Mouse (Mus musculus) liver, postnatal 0 days (tissue): ENCODE results near the gene Brsk2. TPM values are rescaled to one million over a fixed set of nuclear protein-coding genes. Genes with fewer than 3 reads are reported as not detected.

ENCODE experiments used
- ATAC-seq: fragments of 200-750 bp; cut with Nextera tagmentation; 2 replicates; pipeline ENCODE4 v1.8.0; 2017; ENCODE audit warnings: mild to moderate bottlenecking, moderate library complexity
- DNase-seq: peaks from one replicate; pipeline ENCODE4 v3.0.0-alpha.2; 2016
- H3K27ac ChIP-seq: fragments of 300-500 bp; sonication (generic); 2 replicates; pipeline ENCODE4 v1.5.1; 2014; ENCODE audit warnings: antibody characterized with exemption, moderate library complexity, mild to moderate bottlenecking, low read depth
- H3K27me3 ChIP-seq: fragments of 300-500 bp; sonication (generic); 2 replicates; pipeline ENCODE4 v1.6.1; 2014; ENCODE audit warnings: low read length, control low read depth, mixed read lengths; ENCODE audit not compliant: insufficient read depth
- H3K36me3 ChIP-seq: fragments of 300-500 bp; sonication (generic); replicated peaks from 2 replicates; pipeline ENCODE4 v1.6.1; 2014; ENCODE audit warnings: mild to moderate bottlenecking, control low read depth, low read length, moderate library complexity, mixed read lengths; ENCODE audit not compliant: insufficient read depth
- H3K4me1 ChIP-seq: fragments of 300-500 bp; sonication (generic); 2 replicates; pipeline ENCODE4 v1.6.1; 2014; ENCODE audit warnings: antibody characterized with exemption, mild to moderate bottlenecking, control low read depth; ENCODE audit not compliant: insufficient read depth
- H3K4me2 ChIP-seq: fragments of 300-500 bp; sonication (generic); 2 replicates; pipeline ENCODE4 v1.6.1; 2014; ENCODE audit warnings: low read depth, mild to moderate bottlenecking, low read length, moderate library complexity, mixed read lengths
- H3K4me3 ChIP-seq: fragments of 300-500 bp; sonication (generic); 2 replicates; pipeline ENCODE4 v1.5.1; 2014; ENCODE audit warnings: low read depth, low read length
- H3K9ac ChIP-seq: fragments of 300-500 bp; sonication (generic); replicated peaks from 2 replicates; pipeline ENCODE4 v1.6.1; 2014; ENCODE audit warnings: mild to moderate bottlenecking, moderate library complexity
- H3K9me3 ChIP-seq: fragments of 300-500 bp; sonication (generic); 2 replicates; pipeline ENCODE4 v1.6.1; 2016; ENCODE audit warnings: mild to moderate bottlenecking, control low read depth, low read length, mixed read lengths
- CTCF ChIP-seq: sonication (generic); IDR thresholded peaks from 2 replicates; pipeline ENCODE4 v1.5.1; 2016; ENCODE audit warnings: antibody characterized with exemption, low read depth
- EP300 ChIP-seq: IDR thresholded peaks from 2 replicates; pipeline ENCODE4 v1.6.1; 2016; ENCODE audit warnings: antibody characterized with exemption, low read depth, mild to moderate bottlenecking
- microRNA-seq: library from miRNA; unstranded; fragments of <30 nt; microRNA quantifications from one replicate; pipeline ENCODE4, GENCODE M21; 2016
- polyA plus RNA-seq: library from polyadenylated mRNA; unstranded; fragments of >200 nt; fragmentation: Nextera tagmentation; extraction: Ambion mirVana; gene quantifications from 2 replicates; pipeline ENCODE4 v1.2.1, GENCODE M21; 2015

Brsk2 gene
- polyA plus RNA-seq, 1 experiment from 2014 or later = 0.13 TPM

DNA sequence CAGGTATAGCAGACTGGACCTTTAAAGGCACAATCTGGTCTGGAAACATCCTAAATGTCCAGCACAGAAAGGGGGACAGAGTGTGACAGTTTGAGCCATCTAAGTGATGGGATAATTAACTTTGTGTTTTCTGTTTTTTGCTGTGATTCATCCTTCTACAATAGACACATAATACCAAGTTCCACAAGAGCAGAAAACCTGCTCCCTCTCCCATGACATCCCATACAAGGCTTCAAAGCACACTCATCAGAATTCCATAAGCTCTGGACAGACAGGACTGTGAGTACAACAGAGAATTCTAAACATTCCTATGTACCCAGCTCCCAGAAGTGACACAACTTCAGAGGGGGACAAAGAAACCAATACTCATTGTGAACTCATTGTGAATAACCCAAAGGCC lies 101.0 kb downstream of the Brsk2 start:
- no peak overlapping the region for H3K27ac ChIP-seq
- TF ChIP-seq CTCF = no peak
- TF ChIP-seq EP300 = no peak
- ATAC-seq (no peak), DNase-seq (no peak)
- no peaks in the 10 kb centered on the region for H3K9me3 ChIP-seq
- H3K4me2 ChIP-seq = no peak overlapping the region
- H3K9ac ChIP-seq = no peak overlapping the region
- H3K4me3 ChIP-seq = no peak overlapping the region
- H3K36me3 ChIP-seq = peaks cover 23% of the 10 kb centered on the region
- H3K4me1 ChIP-seq = peaks cover 3% of the 10 kb centered on the region; the same call in 1 of the 2 replicates
- no peaks in the 10 kb centered on the region for H3K27me3 ChIP-seq

Small RNA genes within 50 kb of the gene (microRNA-seq; reads per million reads assigned to microRNA genes)
- gene Mir3104 = not detected

Other genes with a start within 250 kb of the Brsk2 start
- not detected in 2 replicates for gene Muc5ac, start 160.8 kb upstream of the Brsk2 start, polyA plus RNA-seq
- not detected in 2 replicates for gene Muc5b, start 110.7 kb upstream of the Brsk2 start, polyA plus RNA-seq
- 15.5 and 18.7 TPM in 2 replicates for gene Tollip, start 31.2 kb upstream of the Brsk2 start, polyA plus RNA-seq
- gene Mob2, start 111.3 kb downstream of the Brsk2 start, polyA plus RNA-seq = 38.5 and 40.8 TPM in 2 replicates
- gene Dusp8, start 146.1 kb downstream of the Brsk2 start, polyA plus RNA-seq = 1.8 TPM in 2 replicates
- not detected in 2 replicates for gene Gm45618, start 171.0 kb downstream of the Brsk2 start, polyA plus RNA-seq
- not detected in 2 replicates for gene Gm39115, start 186.3 kb downstream of the Brsk2 start, polyA plus RNA-seq
- gene Gm45337, start 194.9 kb downstream of the Brsk2 start, polyA plus RNA-seq = not detected in 2 replicates
- gene Gm29735, start 207.4 kb downstream of the Brsk2 start, polyA plus RNA-seq = not detected in 2 replicates
- not detected in 2 replicates for gene Gm4553, start 216.0 kb downstream of the Brsk2 start, polyA plus RNA-seq
- not detected in 2 replicates for gene Krtap5-2, start 226.3 kb downstream of the Brsk2 start, polyA plus RNA-seq
- not detected in 2 replicates for gene Gm10153, start 240.6 kb downstream of the Brsk2 start, polyA plus RNA-seq